Mouse (Mus musculus): ENCODE results near the gene Gkap1.

Gkap1 gene

DNA sequence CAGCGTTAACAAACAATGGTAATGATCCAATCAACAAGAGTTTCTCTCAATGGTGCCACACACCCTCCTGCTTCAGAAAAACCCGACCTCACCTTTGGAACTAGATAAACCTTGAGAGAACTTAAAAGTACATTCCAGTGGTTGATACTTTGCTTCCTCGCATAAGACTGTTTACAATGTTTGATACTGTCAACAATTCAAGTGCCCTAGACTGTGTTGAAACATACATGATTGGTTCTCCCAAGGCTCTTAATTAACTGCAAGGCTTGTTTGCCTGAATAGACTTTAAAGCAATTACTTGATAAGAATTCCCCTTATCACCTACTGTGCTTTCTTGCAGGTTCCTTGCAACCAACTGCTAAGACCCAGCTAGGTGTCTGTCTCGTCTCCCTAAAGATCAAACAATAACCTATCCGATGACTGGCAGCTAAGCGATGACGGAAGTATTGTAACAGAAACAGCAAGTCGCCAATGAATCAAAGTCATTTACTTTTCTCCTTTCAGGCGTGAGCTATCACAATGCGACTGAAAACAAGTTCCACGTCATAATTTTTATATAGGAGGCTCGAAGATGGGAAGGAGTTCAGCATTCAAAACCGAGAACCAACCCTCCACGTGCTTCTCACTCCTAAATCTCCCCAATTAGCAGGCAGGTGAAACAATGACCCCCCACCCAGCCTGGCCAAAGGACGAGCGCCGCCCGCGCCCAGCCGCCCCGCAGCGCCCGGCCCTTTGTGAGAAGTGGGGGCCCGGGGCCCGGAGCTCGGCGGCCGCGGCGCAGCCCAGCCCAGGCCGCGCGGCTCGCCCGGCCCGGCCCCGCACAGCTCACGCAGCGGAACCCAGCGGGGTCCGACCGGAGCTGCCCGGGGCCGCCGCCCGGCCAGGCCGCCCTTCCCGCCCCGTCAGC is 60.9 kb downstream of the Gkap1 start:
- in situ Hi-C loops (cut with MboI; ENCODE audit: low pct_unique_long_range_greater_than_20kb in 1 of 2, low sequenced_read_pairs in 2 of 2, unreplicated experiment in 1 of 2): no loop called here

DNA sequence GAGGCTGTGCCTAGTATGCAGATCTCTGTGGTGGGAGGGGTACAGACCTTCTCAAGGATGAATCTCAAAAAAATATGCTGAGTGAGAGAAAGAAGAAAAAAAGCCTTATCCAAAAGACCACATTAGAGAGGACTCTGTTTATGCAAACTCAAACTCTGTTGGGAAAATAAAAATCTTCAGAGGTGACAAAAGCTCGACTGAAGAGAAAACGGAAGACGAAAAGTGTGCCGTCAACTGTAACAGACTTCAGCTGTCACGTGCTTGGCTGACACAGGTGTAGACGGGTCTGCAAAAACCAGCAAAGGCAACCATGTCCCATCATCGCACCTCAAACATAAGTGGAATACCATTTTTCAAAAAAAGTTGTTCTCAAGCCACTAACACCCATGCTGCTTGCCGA is 61.7 kb downstream of the Gkap1 start:
- in situ Hi-C loops (cut with MboI; ENCODE audit: low pct_unique_long_range_greater_than_20kb in 1 of 2, low sequenced_read_pairs in 2 of 2, unreplicated experiment in 1 of 2): no loop called here

- in situ Hi-C loops (cut with MboI; ENCODE audit: low pct_unique_long_range_greater_than_20kb in 1 of 2, low sequenced_read_pairs in 2 of 2, unreplicated experiment in 1 of 2): no loop called here
Measured at GRCm38 (mm10) chr13:58212530-58212929, 63.0 kb downstream of the Gkap1 start.

DNA sequence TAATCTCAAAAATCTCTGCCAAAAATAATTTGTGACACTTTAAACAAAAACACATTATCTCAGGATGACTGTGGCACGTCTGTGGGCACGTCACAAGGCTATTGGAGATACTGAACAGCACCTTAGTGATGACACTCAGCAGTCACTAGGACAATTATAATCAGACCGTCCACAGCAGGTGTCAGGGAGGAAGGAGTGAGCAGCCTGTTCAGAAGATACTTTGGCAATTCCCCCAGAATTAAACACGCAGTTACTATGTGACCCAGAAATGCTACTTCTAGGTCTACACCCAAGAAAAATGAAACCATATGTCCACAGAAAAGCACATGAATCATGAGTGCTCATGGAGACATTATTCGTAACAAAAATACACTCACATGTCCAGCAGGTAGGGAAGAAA is 65.1 kb downstream of the Gkap1 start:
- in situ Hi-C loops (cut with MboI; ENCODE audit: low pct_unique_long_range_greater_than_20kb in 1 of 2, low sequenced_read_pairs in 2 of 2, unreplicated experiment in 1 of 2): no loop called here

DNA sequence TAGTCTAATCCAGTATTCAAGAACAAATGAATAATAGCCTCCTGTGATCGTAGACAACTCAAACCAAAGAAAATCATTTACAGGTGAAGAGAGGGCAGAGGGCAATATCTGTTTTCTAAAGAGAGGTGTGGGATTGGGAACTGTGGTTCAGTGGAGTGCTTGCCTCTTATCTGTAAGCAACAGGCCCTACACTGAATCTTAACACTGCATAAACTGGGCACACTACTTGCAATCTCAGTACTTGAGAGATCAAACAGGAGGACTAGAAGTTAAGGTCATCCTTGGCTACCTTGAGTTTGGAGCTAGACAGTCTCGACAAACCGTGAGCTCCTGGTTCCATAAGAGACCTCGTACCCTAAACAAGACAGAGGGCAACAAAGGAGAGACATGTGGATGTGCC is 69.4 kb downstream of the Gkap1 start:
- in situ Hi-C loops (cut with MboI; ENCODE audit: low pct_unique_long_range_greater_than_20kb in 1 of 2, low sequenced_read_pairs in 2 of 2, unreplicated experiment in 1 of 2): no loop called here

GRCm38 (mm10) chr13:58204986-58205385 is 70.5 kb downstream of the Gkap1 start:
- in situ Hi-C loops (cut with MboI; ENCODE audit: low pct_unique_long_range_greater_than_20kb in 1 of 2, low sequenced_read_pairs in 2 of 2, unreplicated experiment in 1 of 2): no loop called here

DNA sequence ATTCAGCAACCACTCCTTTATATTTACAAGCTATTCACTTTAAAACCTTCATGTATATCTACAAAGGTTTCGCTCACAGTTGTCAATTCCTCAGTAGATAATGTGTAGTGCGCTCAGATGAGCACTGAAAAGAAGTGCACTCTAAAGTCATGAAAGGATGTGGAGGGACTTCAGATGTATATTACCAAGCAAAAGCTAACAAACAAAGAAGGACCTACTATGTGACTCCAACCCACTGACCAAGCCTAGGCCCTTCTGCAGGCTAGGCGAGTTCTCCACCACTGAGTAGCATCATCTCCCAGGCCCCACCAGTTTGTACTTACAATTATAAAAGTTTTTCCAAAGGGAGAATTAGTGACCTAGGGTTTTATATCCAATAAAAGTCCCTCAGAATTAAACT is 71.3 kb downstream of the Gkap1 start:
- in situ Hi-C loops (cut with MboI; ENCODE audit: low pct_unique_long_range_greater_than_20kb in 1 of 2, low sequenced_read_pairs in 2 of 2, unreplicated experiment in 1 of 2): no loop called here

- in situ Hi-C loops (cut with MboI; ENCODE audit: low pct_unique_long_range_greater_than_20kb in 1 of 2, low sequenced_read_pairs in 2 of 2, unreplicated experiment in 1 of 2): no loop called here
Measured at GRCm38 (mm10) chr13:58202903-58203302, 72.6 kb downstream of the Gkap1 start.

GRCm38 (mm10) chr13:58201908-58202307 is 73.6 kb downstream of the Gkap1 start:
- in situ Hi-C loops (cut with MboI; ENCODE audit: low pct_unique_long_range_greater_than_20kb in 1 of 2, low sequenced_read_pairs in 2 of 2, unreplicated experiment in 1 of 2): no loop called here

GRCm38 (mm10) chr13:58201343-58201742 is 74.2 kb downstream of the Gkap1 start:
- in situ Hi-C loops (cut with MboI; ENCODE audit: low pct_unique_long_range_greater_than_20kb in 1 of 2, low sequenced_read_pairs in 2 of 2, unreplicated experiment in 1 of 2): no loop called here

DNA sequence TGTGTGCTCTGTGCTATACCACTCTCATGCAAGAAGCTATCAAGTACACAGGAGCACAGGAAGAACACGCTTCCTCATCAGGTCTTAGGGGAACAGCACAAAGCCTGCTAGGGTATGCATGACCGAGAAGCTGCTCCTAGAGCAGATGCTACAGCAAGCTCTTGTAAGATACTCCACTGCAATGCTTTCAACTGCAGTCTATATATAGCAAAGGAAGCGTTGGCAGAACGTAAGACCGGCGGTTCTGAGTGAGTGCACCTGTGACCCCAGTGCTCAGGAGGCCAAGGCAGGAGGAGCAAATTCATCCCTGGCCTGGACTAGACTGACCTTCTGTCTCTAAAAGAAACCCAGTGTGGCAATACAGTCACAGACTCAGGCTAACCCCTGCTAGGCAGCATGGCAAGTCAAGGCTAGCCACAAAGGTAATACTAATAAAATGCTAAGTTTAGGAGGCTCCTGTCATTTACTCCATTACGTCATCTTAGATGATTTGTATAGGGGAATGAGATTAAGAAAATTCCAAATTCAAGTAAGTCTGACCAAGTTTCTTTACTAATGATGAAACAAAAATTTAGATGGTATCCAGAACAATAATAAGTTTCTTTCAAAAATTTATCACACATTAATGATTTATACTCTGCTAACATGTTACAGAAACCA is 77.4 kb downstream of the Gkap1 start:
- in situ Hi-C loops (cut with MboI; ENCODE audit: low pct_unique_long_range_greater_than_20kb in 1 of 2, low sequenced_read_pairs in 2 of 2, unreplicated experiment in 1 of 2): no loop called here

GRCm38 (mm10) chr13:58197211-58197610 is 78.3 kb downstream of the Gkap1 start:
- in situ Hi-C loops (cut with MboI; ENCODE audit: low pct_unique_long_range_greater_than_20kb in 1 of 2, low sequenced_read_pairs in 2 of 2, unreplicated experiment in 1 of 2): no loop called here

- in situ Hi-C loops (cut with MboI; ENCODE audit: low pct_unique_long_range_greater_than_20kb in 1 of 2, low sequenced_read_pairs in 2 of 2, unreplicated experiment in 1 of 2): no loop called here
Measured at GRCm38 (mm10) chr13:58194908-58195307, 80.6 kb downstream of the Gkap1 start.

DNA sequence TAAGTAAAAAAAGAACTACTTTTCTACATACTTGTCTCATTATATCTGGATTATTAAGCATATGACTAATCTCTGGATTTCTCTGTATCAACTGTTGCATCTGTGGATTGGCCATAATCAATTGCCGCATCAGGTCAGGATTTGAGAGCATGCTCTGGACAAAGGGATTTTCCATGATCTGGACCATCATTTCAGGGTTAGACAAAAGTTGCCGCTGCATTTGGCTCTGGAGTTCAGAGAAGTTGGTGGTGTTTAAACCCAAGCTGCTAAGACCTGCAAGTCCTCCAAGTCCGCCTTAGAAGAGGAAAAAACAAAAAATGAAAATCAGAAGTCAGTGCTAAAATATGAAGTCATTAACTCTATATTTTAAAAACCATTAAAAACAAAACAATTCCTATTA is 82.3 kb downstream of the Gkap1 start:
- in situ Hi-C loops (cut with MboI; ENCODE audit: low pct_unique_long_range_greater_than_20kb in 1 of 2, low sequenced_read_pairs in 2 of 2, unreplicated experiment in 1 of 2): no loop called here

DNA sequence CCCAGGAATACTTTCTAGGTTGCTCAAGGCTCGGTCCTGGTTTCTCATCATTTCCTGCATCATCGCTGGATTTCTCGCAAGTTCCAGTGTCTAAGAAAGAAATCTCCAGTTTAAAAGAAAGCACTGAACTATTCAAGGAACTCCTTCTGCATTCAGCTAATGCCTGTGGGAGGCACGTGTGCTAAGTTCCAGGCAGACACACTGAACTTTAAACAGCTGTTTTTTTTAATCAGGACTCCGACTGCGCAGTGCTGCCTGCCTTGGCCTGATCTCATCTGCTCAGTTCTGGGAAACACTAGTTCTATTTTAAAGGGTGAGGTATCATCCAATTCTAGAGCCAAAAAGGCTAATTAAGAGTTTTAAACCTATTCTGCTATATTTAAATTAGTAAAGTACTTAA is 83.4 kb downstream of the Gkap1 start:
- in situ Hi-C loops (cut with MboI; ENCODE audit: low pct_unique_long_range_greater_than_20kb in 1 of 2, low sequenced_read_pairs in 2 of 2, unreplicated experiment in 1 of 2): no loop called here

GRCm38 (mm10) chr13:58191516-58191915 is 84.0 kb downstream of the Gkap1 start:
- in situ Hi-C loops (cut with MboI; ENCODE audit: low pct_unique_long_range_greater_than_20kb in 1 of 2, low sequenced_read_pairs in 2 of 2, unreplicated experiment in 1 of 2): no loop called here

- in situ Hi-C loops (cut with MboI; ENCODE audit: low pct_unique_long_range_greater_than_20kb in 1 of 2, low sequenced_read_pairs in 2 of 2, unreplicated experiment in 1 of 2): no loop called here
Measured at GRCm38 (mm10) chr13:58189473-58189872, 86.0 kb downstream of the Gkap1 start.

GRCm38 (mm10) chr13:58188412-58188811 is 87.1 kb downstream of the Gkap1 start:
- in situ Hi-C loops (cut with MboI; ENCODE audit: low pct_unique_long_range_greater_than_20kb in 1 of 2, low sequenced_read_pairs in 2 of 2, unreplicated experiment in 1 of 2): no loop called here

GRCm38 (mm10) chr13:58187751-58188150 is 87.7 kb downstream of the Gkap1 start:
- in situ Hi-C loops (cut with MboI; ENCODE audit: low pct_unique_long_range_greater_than_20kb in 1 of 2, low sequenced_read_pairs in 2 of 2, unreplicated experiment in 1 of 2): no loop called here

- in situ Hi-C loops (cut with MboI; ENCODE audit: low pct_unique_long_range_greater_than_20kb in 1 of 2, low sequenced_read_pairs in 2 of 2, unreplicated experiment in 1 of 2): no loop called here
Measured at GRCm38 (mm10) chr13:58186281-58186680, 89.2 kb downstream of the Gkap1 start.

Data from mouse embryonic stem cell (cell line).